Mouse (Mus musculus): ENCODE measurements around the gene Rbp1. TPM values are rescaled to one million over a fixed set of nuclear protein-coding genes. Genes with fewer than 3 reads are reported as not detected.

Gene Rbp1
- total RNA-seq, 1 experiment, result 11.5 TPM

DNA sequence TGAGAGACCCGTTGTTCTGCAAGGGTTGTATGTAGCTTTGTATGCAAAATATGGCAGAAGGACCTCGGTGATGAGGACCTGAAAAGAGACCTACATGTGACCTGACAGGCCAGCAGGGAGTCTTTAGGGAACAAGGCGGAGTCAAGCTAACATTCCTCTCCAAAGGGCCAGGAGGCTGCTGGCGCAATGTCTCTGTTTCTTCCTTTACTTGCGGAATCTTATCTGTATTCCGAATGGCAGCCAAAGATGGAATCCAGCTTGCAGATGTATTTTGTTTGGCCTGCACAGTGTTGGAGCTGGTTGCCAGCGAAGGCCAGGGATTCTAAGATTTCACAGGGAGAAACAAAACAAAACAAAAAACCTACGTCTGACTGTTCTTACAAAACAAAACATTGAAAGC, 6.0 kb downstream of the Rbp1 start:
- Histone ChIP-seq H3K27ac (ENCODE audit: insufficient read depth, low read depth, low read length, poor library complexity, severe bottlenecking) (no peak overlapping the region), H3K9me3 (ENCODE audit: control insufficient read depth, insufficient read depth, low read depth, low read length) (no peaks in the 10 kb centered on the region), H3K4me1 (ENCODE audit: control insufficient read depth in 2 of 2, insufficient read depth in 2 of 2, low read length in 2 of 2, poor library complexity in 1 of 2) (peaks cover 1 to 25% of the 10 kb centered on the region in 2 experiments; a peak in 2 of 4 replicates), H3K4me3 (ENCODE audit: insufficient read depth in 1 of 2, low read depth in 1 of 2, low read length in 2 of 2, poor library complexity in 1 of 2, severe bottlenecking in 1 of 2) (no peak overlapping the region), H3K9ac (ENCODE audit: insufficient read depth, low read depth, low read length, poor library complexity, severe bottlenecking) (no peak overlapping the region), H3K36me3 (ENCODE audit: control insufficient read depth, insufficient read depth, low read length, poor library complexity, severe bottlenecking) (no peaks in the 10 kb centered on the region)
- no peak for DNase-seq (ENCODE audit: low read depth, low spot score)
- in situ Hi-C loops (cut with MboI; ENCODE audit: low sequenced_read_pairs in 2 of 2, unreplicated experiment in 2 of 2), result loop anchor here in 1 of 2 experiments (10.0 kb wide), 1 partner anchor 106 kb away; no protein-coding TSS in a partner anchor
- TF ChIP-seq MAFK (IDR thresholded peaks at IDR 0.05; ENCODE audit: insufficient read depth, low read depth, low read length), result no peak
- no peak for TF ChIP-seq HCFC1 (IDR thresholded peaks at IDR 0.05; ENCODE audit: borderline replicate concordance, insufficient read depth, low read length)
- no peak for TF ChIP-seq ZC3H11A (IDR thresholded peaks at IDR 0.05; ENCODE audit: borderline replicate concordance, low read depth, low read length)
- TF ChIP-seq ZNF384 (IDR thresholded peaks at IDR 0.05; ENCODE audit: low read depth, low read length), result no peak
- TF ChIP-seq CHD2 (IDR thresholded peaks at IDR 0.05; ENCODE audit: low read depth, low read length), result no peak

DNA sequence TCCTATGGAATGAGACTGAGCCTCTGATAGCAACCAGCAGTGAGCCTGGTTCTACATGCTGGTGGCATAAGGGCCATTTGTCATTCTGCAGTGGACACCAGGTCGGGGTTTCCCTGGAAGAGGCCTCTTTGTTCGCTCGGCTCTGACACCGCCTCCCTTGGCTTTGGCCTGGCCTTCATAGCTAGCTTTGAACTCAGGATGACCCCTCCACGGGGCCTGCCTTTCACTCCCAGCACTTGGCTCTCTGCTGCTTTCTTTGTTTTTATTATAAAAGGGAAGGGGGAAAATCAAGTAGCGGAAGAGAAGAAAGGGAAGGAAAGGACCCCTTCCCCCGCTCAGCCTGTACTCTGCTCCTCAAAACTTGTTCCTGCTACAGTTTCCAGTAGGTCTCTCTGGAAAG, 7.0 kb downstream of the Rbp1 start:
- no peaks in the 10 kb centered on the region for H3K9me3 ChIP-seq (ENCODE audit: control insufficient read depth, insufficient read depth, low read depth, low read length)
- no peak overlapping the region for H3K4me3 ChIP-seq (ENCODE audit: insufficient read depth in 1 of 2, low read depth in 1 of 2, low read length in 2 of 2, poor library complexity in 1 of 2, severe bottlenecking in 1 of 2)
- TF ChIP-seq ZNF384 (IDR thresholded peaks at IDR 0.05; ENCODE audit: low read depth, low read length), result no peak
- no peak for TF ChIP-seq CHD2 (IDR thresholded peaks at IDR 0.05; ENCODE audit: low read depth, low read length)
- no peak for TF ChIP-seq HCFC1 (IDR thresholded peaks at IDR 0.05; ENCODE audit: borderline replicate concordance, insufficient read depth, low read length)
- no peak for TF ChIP-seq ZC3H11A (IDR thresholded peaks at IDR 0.05; ENCODE audit: borderline replicate concordance, low read depth, low read length)
- TF ChIP-seq MAFK (IDR thresholded peaks at IDR 0.05; ENCODE audit: insufficient read depth, low read depth, low read length), result no peak
- peaks cover 1 to 24% of the 10 kb centered on the region in 2 experiments; a peak in 2 of 4 replicates for H3K4me1 ChIP-seq (ENCODE audit: control insufficient read depth in 2 of 2, insufficient read depth in 2 of 2, low read length in 2 of 2, poor library complexity in 1 of 2)
- no peak overlapping the region for H3K27ac ChIP-seq (ENCODE audit: insufficient read depth, low read depth, low read length, poor library complexity, severe bottlenecking)
- no peak overlapping the region for H3K9ac ChIP-seq (ENCODE audit: insufficient read depth, low read depth, low read length, poor library complexity, severe bottlenecking)
- in situ Hi-C loops (cut with MboI; ENCODE audit: low sequenced_read_pairs in 2 of 2, unreplicated experiment in 2 of 2), result loop anchor here in 1 of 2 experiments (10.0 kb wide), 1 partner anchor 105 kb away; no protein-coding TSS in a partner anchor
- no peak for DNase-seq (ENCODE audit: low read depth, low spot score)
- H3K36me3 ChIP-seq (ENCODE audit: control insufficient read depth, insufficient read depth, low read length, poor library complexity, severe bottlenecking), result no peaks in the 10 kb centered on the region

DNA sequence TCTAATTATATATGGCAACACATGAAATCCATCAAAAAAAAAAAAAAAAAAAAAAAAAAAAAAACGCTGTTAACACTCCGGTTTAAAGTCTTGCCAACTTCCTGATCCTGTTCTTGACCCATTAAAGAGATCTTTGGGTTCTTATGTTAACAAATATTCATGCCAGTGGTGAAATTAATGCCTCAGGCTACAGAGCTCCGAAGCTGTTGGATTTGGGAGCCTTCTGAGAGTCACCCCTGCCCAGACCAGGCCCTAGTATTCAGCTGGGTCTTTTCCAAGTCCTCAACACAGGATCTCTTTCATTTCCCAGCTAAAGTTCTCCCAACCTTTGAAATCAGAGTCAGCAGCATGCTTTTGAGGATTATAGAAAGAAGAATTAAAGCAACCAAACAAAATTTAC, 7.8 kb downstream of the Rbp1 start:
- Histone ChIP-seq H3K4me1 (ENCODE audit: control insufficient read depth in 2 of 2, insufficient read depth in 2 of 2, low read length in 2 of 2, poor library complexity in 1 of 2) (peaks cover 1 to 21% of the 10 kb centered on the region in 2 experiments; a peak in 2 of 4 replicates), H3K4me3 (ENCODE audit: insufficient read depth in 1 of 2, low read depth in 1 of 2, low read length in 2 of 2, poor library complexity in 1 of 2, severe bottlenecking in 1 of 2) (no peak overlapping the region), H3K9me3 (ENCODE audit: control insufficient read depth, insufficient read depth, low read depth, low read length) (no peaks in the 10 kb centered on the region), H3K27ac (ENCODE audit: insufficient read depth, low read depth, low read length, poor library complexity, severe bottlenecking) (no peak overlapping the region), H3K36me3 (ENCODE audit: control insufficient read depth, insufficient read depth, low read length, poor library complexity, severe bottlenecking) (no peaks in the 10 kb centered on the region), H3K9ac (ENCODE audit: insufficient read depth, low read depth, low read length, poor library complexity, severe bottlenecking) (no peak overlapping the region)
- no peak for DNase-seq (ENCODE audit: low read depth, low spot score)
- in situ Hi-C loops (cut with MboI; ENCODE audit: low sequenced_read_pairs in 2 of 2, unreplicated experiment in 2 of 2), result no loop called here
- no peak for TF ChIP-seq CHD2 (IDR thresholded peaks at IDR 0.05; ENCODE audit: low read depth, low read length)
- no peak for TF ChIP-seq HCFC1 (IDR thresholded peaks at IDR 0.05; ENCODE audit: borderline replicate concordance, insufficient read depth, low read length)
- TF ChIP-seq MAFK (IDR thresholded peaks at IDR 0.05; ENCODE audit: insufficient read depth, low read depth, low read length), result no peak
- TF ChIP-seq ZNF384 (IDR thresholded peaks at IDR 0.05; ENCODE audit: low read depth, low read length), result no peak
- no peak for TF ChIP-seq ZC3H11A (IDR thresholded peaks at IDR 0.05; ENCODE audit: borderline replicate concordance, low read depth, low read length)

DNA sequence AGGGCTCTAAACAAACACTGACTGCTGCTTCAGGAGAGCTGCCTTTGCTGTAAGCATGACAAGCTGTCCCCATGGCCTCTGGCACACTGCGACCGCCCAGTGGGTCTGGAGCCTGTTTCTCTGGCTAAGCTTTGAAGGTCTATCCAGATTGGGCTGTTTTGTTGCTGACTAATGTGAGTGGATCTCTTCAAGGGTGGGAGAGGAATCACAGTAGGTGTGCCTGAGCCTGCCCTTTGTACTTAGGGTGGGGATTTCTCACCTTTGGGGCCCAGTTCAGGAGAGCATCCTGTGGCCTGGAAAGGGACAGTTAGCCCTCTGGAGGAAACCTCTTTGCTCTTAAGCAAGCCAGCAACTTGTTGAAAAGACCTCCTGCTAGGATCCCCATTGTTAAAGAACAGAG, 10.3 kb downstream of the Rbp1 start:
- H3K36me3 ChIP-seq (ENCODE audit: control insufficient read depth, insufficient read depth, low read length, poor library complexity, severe bottlenecking), result no peaks in the 10 kb centered on the region
- in situ Hi-C loops (cut with MboI; ENCODE audit: low sequenced_read_pairs in 2 of 2, unreplicated experiment in 2 of 2), result no loop called here
- peak; percentile 60 for DNase-seq (ENCODE audit: low read depth, low spot score)
- H3K4me1 ChIP-seq (ENCODE audit: control insufficient read depth in 2 of 2, insufficient read depth in 2 of 2, low read length in 2 of 2, poor library complexity in 1 of 2), result peaks cover 0 to 16% of the 10 kb centered on the region in 2 experiments; a peak in 2 of 4 replicates
- H3K4me3 ChIP-seq (ENCODE audit: insufficient read depth in 1 of 2, low read depth in 1 of 2, low read length in 2 of 2, poor library complexity in 1 of 2, severe bottlenecking in 1 of 2), result no peak overlapping the region
- TF ChIP-seq HCFC1 (IDR thresholded peaks at IDR 0.05; ENCODE audit: borderline replicate concordance, insufficient read depth, low read length), result no peak
- TF ChIP-seq CHD2 (IDR thresholded peaks at IDR 0.05; ENCODE audit: low read depth, low read length), result no peak
- H3K27ac ChIP-seq (ENCODE audit: insufficient read depth, low read depth, low read length, poor library complexity, severe bottlenecking), result no peak overlapping the region
- no peaks in the 10 kb centered on the region for H3K9me3 ChIP-seq (ENCODE audit: control insufficient read depth, insufficient read depth, low read depth, low read length)
- no peak overlapping the region for H3K9ac ChIP-seq (ENCODE audit: insufficient read depth, low read depth, low read length, poor library complexity, severe bottlenecking)
